Mouse (Mus musculus): ENCODE results near the gene Pcdh9. TPM values are rescaled to one million over a fixed set of nuclear protein-coding genes. Genes with fewer than 3 reads are reported as not detected.

Pcdh9 gene
- polyA plus RNA-seq, 2 experiments, result 6.4 to 44.0 TPM

GRCm38 (mm10) chr14:93543561-93543960, 346.9 kb downstream of the Pcdh9 start:
- 69% methylated on average over 3 of the region's 3 CpGs for whole genome bisulfite sequencing
- no peak for TF ChIP-seq POLR2A (IDR thresholded peaks at IDR 0.05; ENCODE audit: borderline replicate concordance, extremely low read depth, insufficient read depth, insufficient read length)
- Histone ChIP-seq H3K4me3 (replicated peaks; ENCODE audit: low read length) (no peak overlapping the region), H3K36me3 (ENCODE audit: control insufficient read depth, insufficient read depth, low read length) (no peaks in the 10 kb centered on the region), H3K4me2 (replicated peaks; ENCODE audit: low read depth, low read length, severe bottlenecking) (no peak overlapping the region), H3K9me3 (ENCODE audit: control insufficient read depth, low read length) (no peaks in the 10 kb centered on the region), H3K27me3 (ENCODE audit: control insufficient read depth, insufficient read depth, low read length) (no peaks in the 10 kb centered on the region), H3K27ac (replicated peaks; ENCODE audit: low read depth, low read length) (no peak overlapping the region), H3K9ac (ENCODE audit: low read depth, low read length, severe bottlenecking) (no peak overlapping the region), H3K4me1 (ENCODE audit: control insufficient read depth, insufficient read depth, low read length) (no peaks in the 10 kb centered on the region)
- DNase-seq (ENCODE audit: low spot score), result no peak
- ATAC-seq (ENCODE audit: low FRiP score, low read depth), result no peak

- Histone ChIP-seq H3K9ac (ENCODE audit: low read depth, low read length, severe bottlenecking) (no peak overlapping the region), H3K4me3 (replicated peaks; ENCODE audit: low read length) (no peak overlapping the region), H3K27me3 (ENCODE audit: control insufficient read depth, insufficient read depth, low read length) (no peaks in the 10 kb centered on the region), H3K4me2 (replicated peaks; ENCODE audit: low read depth, low read length, severe bottlenecking) (no peak overlapping the region), H3K36me3 (ENCODE audit: control insufficient read depth, insufficient read depth, low read length) (no peaks in the 10 kb centered on the region), H3K27ac (replicated peaks; ENCODE audit: low read depth, low read length) (no peak overlapping the region), H3K4me1 (ENCODE audit: control insufficient read depth, insufficient read depth, low read length) (no peaks in the 10 kb centered on the region), H3K9me3 (ENCODE audit: control insufficient read depth, low read length) (no peaks in the 10 kb centered on the region)
- ATAC-seq (ENCODE audit: low FRiP score, low read depth), result no peak
- no peak for TF ChIP-seq POLR2A (IDR thresholded peaks at IDR 0.05; ENCODE audit: borderline replicate concordance, extremely low read depth, insufficient read depth, insufficient read length)
- 60% methylated on average over 4 of the region's 4 CpGs for WGBS
- no peak for DNase-seq (ENCODE audit: low spot score)
Observed at GRCm38 (mm10) chr14:93534928-93535327, 355.6 kb downstream of the Pcdh9 start.

GRCm38 (mm10) chr14:93523430-93523829, 367.0 kb downstream of the Pcdh9 start:
- TF ChIP-seq POLR2A (IDR thresholded peaks at IDR 0.05; ENCODE audit: borderline replicate concordance, extremely low read depth, insufficient read depth, insufficient read length), result no peak
- no peak for ATAC-seq (ENCODE audit: low FRiP score, low read depth)

GRCm38 (mm10) chr14:93520166-93520565, 370.3 kb downstream of the Pcdh9 start:
- no peak overlapping the region for H3K9ac ChIP-seq (ENCODE audit: low read depth, low read length, severe bottlenecking)
- DNase-seq (ENCODE audit: low spot score) (no peak), ATAC-seq (ENCODE audit: low FRiP score, low read depth) (no peak)
- no peak overlapping the region for H3K4me2 ChIP-seq (replicated peaks; ENCODE audit: low read depth, low read length, severe bottlenecking)
- no peaks in the 10 kb centered on the region for H3K9me3 ChIP-seq (ENCODE audit: control insufficient read depth, low read length)
- no peak for TF ChIP-seq POLR2A (IDR thresholded peaks at IDR 0.05; ENCODE audit: borderline replicate concordance, extremely low read depth, insufficient read depth, insufficient read length)
- H3K27me3 ChIP-seq (ENCODE audit: control insufficient read depth, insufficient read depth, low read length), result no peaks in the 10 kb centered on the region
- WGBS, result 63% methylated on average over 5 of the region's 5 CpGs
- no peaks in the 10 kb centered on the region for H3K36me3 ChIP-seq (ENCODE audit: control insufficient read depth, insufficient read depth, low read length)
- no peak overlapping the region for H3K4me3 ChIP-seq (replicated peaks; ENCODE audit: low read length)
- no peak overlapping the region for H3K27ac ChIP-seq (replicated peaks; ENCODE audit: low read depth, low read length)
- no peaks in the 10 kb centered on the region for H3K4me1 ChIP-seq (ENCODE audit: control insufficient read depth, insufficient read depth, low read length)

More at GRCm38 (mm10) chr14:93523430-93523829, 367.0 kb downstream of the Pcdh9 start:
- no peak overlapping the region for H3K9ac ChIP-seq (ENCODE audit: low read depth, low read length, severe bottlenecking)
- no peaks in the 10 kb centered on the region for H3K4me1 ChIP-seq (ENCODE audit: control insufficient read depth, insufficient read depth, low read length)
- H3K4me2 ChIP-seq (replicated peaks; ENCODE audit: low read depth, low read length, severe bottlenecking), result no peak overlapping the region
- H3K4me3 ChIP-seq (replicated peaks; ENCODE audit: low read length), result no peak overlapping the region
- no peaks in the 10 kb centered on the region for H3K36me3 ChIP-seq (ENCODE audit: control insufficient read depth, insufficient read depth, low read length)
- DNase-seq (ENCODE audit: low spot score), result no peak
- H3K27me3 ChIP-seq (ENCODE audit: control insufficient read depth, insufficient read depth, low read length), result no peaks in the 10 kb centered on the region
- WGBS, result 81% methylated on average over 8 of the region's 8 CpGs
- H3K9me3 ChIP-seq (ENCODE audit: control insufficient read depth, low read length), result no peaks in the 10 kb centered on the region
- no peak overlapping the region for H3K27ac ChIP-seq (replicated peaks; ENCODE audit: low read depth, low read length)

- no peaks in the 10 kb centered on the region for H3K4me1 ChIP-seq (ENCODE audit: control insufficient read depth, insufficient read depth, low read length)
- H3K36me3 ChIP-seq (ENCODE audit: control insufficient read depth, insufficient read depth, low read length), result no peaks in the 10 kb centered on the region
- H3K27me3 ChIP-seq (ENCODE audit: control insufficient read depth, insufficient read depth, low read length), result no peaks in the 10 kb centered on the region
- DNase-seq (ENCODE audit: low spot score) (no peak), ATAC-seq (ENCODE audit: low FRiP score, low read depth) (no peak)
- no peak overlapping the region for H3K27ac ChIP-seq (replicated peaks; ENCODE audit: low read depth, low read length)
- no peak overlapping the region for H3K4me2 ChIP-seq (replicated peaks; ENCODE audit: low read depth, low read length, severe bottlenecking)
- no peak overlapping the region for H3K9ac ChIP-seq (ENCODE audit: low read depth, low read length, severe bottlenecking)
- no peak for TF ChIP-seq POLR2A (IDR thresholded peaks at IDR 0.05; ENCODE audit: borderline replicate concordance, extremely low read depth, insufficient read depth, insufficient read length)
- no peak overlapping the region for H3K4me3 ChIP-seq (replicated peaks; ENCODE audit: low read length)
- no peaks in the 10 kb centered on the region for H3K9me3 ChIP-seq (ENCODE audit: control insufficient read depth, low read length)
- WGBS, result 82% methylated on average over 3 of the region's 3 CpGs
Observed at GRCm38 (mm10) chr14:93516679-93517078, 373.8 kb downstream of the Pcdh9 start.

- no peak for ATAC-seq (ENCODE audit: low FRiP score, low read depth)
- Histone ChIP-seq H3K4me2 (replicated peaks; ENCODE audit: low read depth, low read length, severe bottlenecking) (no peak overlapping the region), H3K4me1 (ENCODE audit: control insufficient read depth, insufficient read depth, low read length) (no peaks in the 10 kb centered on the region), H3K27me3 (ENCODE audit: control insufficient read depth, insufficient read depth, low read length) (no peaks in the 10 kb centered on the region), H3K9me3 (ENCODE audit: control insufficient read depth, low read length) (no peaks in the 10 kb centered on the region), H3K4me3 (replicated peaks; ENCODE audit: low read length) (no peak overlapping the region), H3K36me3 (ENCODE audit: control insufficient read depth, insufficient read depth, low read length) (no peaks in the 10 kb centered on the region), H3K9ac (ENCODE audit: low read depth, low read length, severe bottlenecking) (no peak overlapping the region), H3K27ac (replicated peaks; ENCODE audit: low read depth, low read length) (no peak overlapping the region)
- DNase-seq (ENCODE audit: low spot score), result no peak
- no peak for TF ChIP-seq POLR2A (IDR thresholded peaks at IDR 0.05; ENCODE audit: borderline replicate concordance, extremely low read depth, insufficient read depth, insufficient read length)
Observed at GRCm38 (mm10) chr14:93506107-93506506, 384.4 kb downstream of the Pcdh9 start.

All from limb, embryonic 14.5 days (tissue).